Mouse (Mus musculus): ENCODE measurements around the gene Fbxl16. TPM values are rescaled to one million over a fixed set of nuclear protein-coding genes. Genes with fewer than 3 reads are reported as not detected.

Fbxl16 gene
- polyA plus RNA-seq, 1 experiment from 2014 or later: 50.8 TPM

DNA sequence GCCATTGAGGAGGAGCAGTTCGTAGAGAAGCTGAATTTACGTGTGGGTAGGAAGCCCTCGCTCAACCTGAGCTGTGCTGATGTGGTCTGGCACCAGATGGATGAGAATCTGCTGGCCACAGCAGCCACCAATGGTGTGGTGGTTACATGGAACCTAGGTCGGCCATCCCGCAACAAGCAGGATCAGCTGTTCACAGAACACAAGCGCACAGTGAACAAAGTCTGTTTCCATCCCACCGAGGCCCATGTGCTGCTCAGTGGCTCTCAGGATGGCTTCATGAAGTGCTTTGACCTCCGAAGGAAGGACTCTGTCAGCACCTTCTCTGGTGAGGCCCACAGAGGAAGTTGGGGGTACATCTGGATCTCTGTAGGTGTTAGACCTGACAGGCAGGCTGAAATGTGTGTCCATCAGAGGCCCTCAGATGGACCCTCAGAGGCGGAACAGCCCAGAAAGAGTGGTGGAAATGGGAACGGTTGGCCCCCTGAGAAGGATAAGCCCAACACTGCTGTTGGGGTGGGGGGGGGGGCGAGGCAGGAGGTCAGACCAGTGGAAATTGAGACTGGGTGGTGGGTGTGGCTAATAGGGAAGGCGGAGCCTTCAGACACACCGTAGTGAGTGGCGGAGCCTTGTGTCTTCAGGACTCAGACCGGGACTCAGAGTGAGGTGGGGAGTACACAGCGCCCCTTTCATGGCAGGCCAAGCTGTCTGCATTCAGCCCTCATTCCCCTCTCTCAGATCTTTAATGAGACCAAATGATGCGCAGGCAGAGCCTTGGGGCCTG is 15.7 kb downstream of the Fbxl16 start:
- 78% methylated on average over 16 of the region's 17 CpGs for WGBS
- H3K4me2 ChIP-seq: peak overlapping the region; percentile 98
- ATAC-seq (replicated peaks): no peak

DNA sequence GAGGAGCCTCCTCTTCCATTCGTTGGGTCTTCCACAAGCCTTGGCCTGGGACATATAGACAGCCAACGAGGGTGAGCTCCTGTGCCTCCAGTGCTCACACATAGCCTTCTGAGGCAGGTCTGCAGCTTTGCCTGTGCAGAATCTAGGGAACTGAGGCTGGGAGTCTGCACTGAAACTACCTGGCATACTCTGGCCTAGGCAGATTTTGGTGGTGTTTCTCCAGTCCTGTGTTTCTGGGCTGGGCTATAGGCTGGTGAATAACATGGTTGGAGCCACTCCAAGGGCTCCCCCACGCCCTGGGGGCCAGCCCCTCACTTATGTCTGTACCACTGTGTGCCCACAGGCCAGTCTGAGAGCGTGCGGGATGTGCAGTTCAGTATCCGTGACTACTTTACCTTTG is 16.4 kb downstream of the Fbxl16 start:
- H3K36me3 ChIP-seq (replicated peaks): 0 out of 2 replicates have a peak, but pooled peaks cover 19% of the 10 kb centered on the region
- peak overlapping the region; percentile 98 for H3K4me2 ChIP-seq
- H3K9ac ChIP-seq: no peak overlapping the region
- WGBS: 92% methylated on average over 6 of the region's 6 CpGs
- no peaks in the 10 kb centered on the region for H3K9me3 ChIP-seq
- H3K4me1 ChIP-seq: peaks cover 62% of the 10 kb centered on the region
- no peak overlapping the region for H3K27ac ChIP-seq
- H3K4me3 ChIP-seq: no peak overlapping the region
- no peaks in the 10 kb centered on the region for H3K27me3 ChIP-seq (replicated peaks)
- ATAC-seq (replicated peaks): no peak

More for the DNA sequence above, 15.7 kb downstream of the Fbxl16 start:
- Histone ChIP-seq H3K9me3 (no peaks in the 10 kb centered on the region), H3K9ac (peak overlapping the region; percentile 74), H3K27ac (no peak overlapping the region), H3K4me3 (peak overlapping the region; percentile 74), H3K4me1 (peaks cover 55% of the 10 kb centered on the region), H3K36me3 (replicated peaks) (peaks cover 12% of the 10 kb centered on the region; the same call in 1 of the 2 replicates), H3K27me3 (replicated peaks) (no peaks in the 10 kb centered on the region)

DNA sequence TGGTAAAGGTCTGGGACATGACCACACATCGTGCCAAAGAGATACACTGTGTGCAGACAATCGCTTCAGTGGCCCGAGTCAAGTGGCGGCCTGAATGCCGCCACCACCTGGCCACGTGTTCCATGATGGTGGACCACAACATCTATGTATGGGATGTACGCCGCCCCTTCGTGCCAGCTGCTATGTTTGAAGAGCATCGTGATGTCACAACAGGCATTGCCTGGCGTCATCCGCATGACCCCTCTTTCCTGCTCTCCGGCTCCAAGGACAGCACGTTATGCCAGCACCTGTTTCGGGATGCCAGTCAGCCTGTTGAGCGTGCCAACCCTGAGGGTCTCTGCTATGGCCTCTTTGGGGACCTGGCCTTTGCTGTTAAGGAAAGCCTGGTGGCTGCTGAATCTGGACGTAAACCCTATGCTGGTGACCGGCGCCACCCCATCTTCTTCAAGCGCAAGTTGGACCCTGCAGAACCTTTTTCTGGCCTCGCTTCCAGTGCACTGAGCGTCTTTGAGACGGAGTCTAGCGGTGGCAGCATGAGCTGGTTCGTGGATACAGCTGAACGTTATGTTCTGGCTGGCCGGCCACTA is 17.2 kb downstream of the Fbxl16 start:
- WGBS: 93% methylated on average over 27 of the region's 27 CpGs
- Histone ChIP-seq H3K9me3 (no peaks in the 10 kb centered on the region), H3K9ac (no peak overlapping the region), H3K4me3 (no peak overlapping the region), H3K27ac (no peak overlapping the region), H3K4me1 (peaks cover 70% of the 10 kb centered on the region), H3K27me3 (replicated peaks) (no peaks in the 10 kb centered on the region), H3K4me2 (no peak overlapping the region), H3K36me3 (replicated peaks) (0 out of 2 replicates have a peak, but pooled peaks cover 27% of the 10 kb centered on the region)
- no peak for ATAC-seq (replicated peaks)

DNA sequence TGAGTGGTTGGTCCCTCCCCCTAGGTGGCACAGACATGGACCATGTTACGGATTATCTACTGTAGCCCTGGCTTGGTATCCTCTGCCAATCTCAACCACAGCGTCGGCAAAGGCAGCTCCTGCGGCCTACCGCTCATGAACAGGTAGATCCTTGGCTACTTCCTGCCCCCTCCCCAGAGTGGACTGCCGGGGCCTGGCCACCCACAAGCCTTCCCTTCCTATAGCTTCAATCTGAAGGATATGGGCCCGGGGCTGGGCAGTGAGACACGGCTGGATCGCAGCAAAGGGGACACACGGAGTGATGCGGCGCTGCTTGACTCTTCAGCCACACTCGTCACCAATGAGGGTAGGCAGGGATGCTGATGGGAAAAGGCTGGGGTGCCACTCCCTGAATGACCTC is 18.1 kb downstream of the Fbxl16 start:
- no peak for ATAC-seq (replicated peaks)
- Histone ChIP-seq H3K36me3 (replicated peaks) (0 out of 2 replicates have a peak, but pooled peaks cover 31% of the 10 kb centered on the region), H3K9me3 (no peaks in the 10 kb centered on the region), H3K4me3 (no peak overlapping the region), H3K27me3 (replicated peaks) (no peaks in the 10 kb centered on the region), H3K4me2 (no peak overlapping the region), H3K4me1 (peaks cover 79% of the 10 kb centered on the region), H3K27ac (no peak overlapping the region), H3K9ac (no peak overlapping the region)
- 93% methylated on average over 13 of the region's 13 CpGs for WGBS

DNA sequence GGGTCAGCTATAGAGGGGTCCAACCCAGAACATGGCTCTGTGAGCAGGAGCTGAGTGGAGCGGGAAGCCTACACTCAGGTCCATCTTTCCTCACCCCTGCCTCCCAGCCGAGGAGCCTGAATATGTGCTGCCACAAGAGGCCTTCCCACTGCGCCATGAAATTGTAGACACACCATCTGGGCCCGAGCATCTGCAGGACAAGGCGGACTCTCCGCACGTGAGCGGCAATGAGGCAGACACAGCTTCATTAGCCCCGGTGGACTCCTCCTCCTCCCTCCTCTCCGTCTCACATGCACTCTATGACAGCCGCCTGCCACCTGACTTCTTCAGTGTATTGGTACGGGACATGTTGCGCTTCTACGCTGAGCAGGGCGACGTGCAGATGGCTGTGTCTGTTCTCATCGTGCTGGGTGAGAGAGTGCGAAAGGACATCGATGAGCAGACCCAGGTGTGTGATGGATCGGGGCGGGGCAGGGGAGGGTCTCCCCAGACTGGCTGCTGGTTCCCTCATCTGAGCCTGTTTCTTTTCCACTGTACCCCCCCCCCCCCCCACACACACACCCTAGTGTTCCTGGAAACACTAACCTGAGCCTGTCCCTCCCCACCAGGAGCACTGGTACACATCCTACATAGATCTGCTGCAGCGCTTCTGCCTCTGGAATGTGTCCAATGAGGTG is 18.8 kb downstream of the Fbxl16 start:
- no peaks in the 10 kb centered on the region for H3K9me3 ChIP-seq

DNA sequence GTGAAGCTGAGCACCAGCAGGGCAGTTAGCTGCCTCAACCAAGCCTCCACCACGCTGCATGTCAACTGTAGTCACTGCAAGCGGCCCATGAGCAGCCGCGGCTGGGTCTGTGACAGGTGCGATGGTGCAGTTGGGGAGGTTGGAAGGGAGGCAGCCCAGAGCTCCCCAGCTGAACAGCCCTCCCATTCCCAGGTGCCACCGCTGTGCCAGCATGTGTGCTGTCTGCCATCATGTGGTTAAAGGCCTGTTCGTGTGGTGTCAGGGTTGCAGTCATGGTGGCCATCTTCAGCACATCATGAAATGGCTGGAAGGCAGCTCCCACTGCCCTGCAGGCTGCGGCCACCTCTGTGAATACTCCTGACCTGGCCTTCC is 19.3 kb downstream of the Fbxl16 start:
- H3K9ac ChIP-seq: peak overlapping the region; percentile 86; the same call in 1 of the 2 replicates
- peak overlapping the region; percentile 80 for H3K4me2 ChIP-seq
- ATAC-seq (replicated peaks): no peak
- H3K36me3 ChIP-seq (replicated peaks): 0 out of 2 replicates have a peak, but pooled peaks cover 31% of the 10 kb centered on the region
- H3K4me3 ChIP-seq: peak overlapping the region; percentile 66
- 83% methylated on average over 8 of the region's 8 CpGs for WGBS
- peaks cover 82% of the 10 kb centered on the region for H3K4me1 ChIP-seq
- H3K27me3 ChIP-seq (replicated peaks): no peaks in the 10 kb centered on the region
- peak overlapping the region; percentile 91 for H3K27ac ChIP-seq
- no peaks in the 10 kb centered on the region for H3K9me3 ChIP-seq

More for the DNA sequence above, 18.8 kb downstream of the Fbxl16 start:
- H3K9ac ChIP-seq: peak overlapping the region; percentile 86; the same call in 1 of the 2 replicates
- 0 out of 2 replicates have a peak overlapping the region, but pooled peaks have one; percentile 66 for H3K4me3 ChIP-seq
- no peaks in the 10 kb centered on the region for H3K27me3 ChIP-seq (replicated peaks)
- 0 out of 2 replicates have a peak, but pooled peaks cover 31% of the 10 kb centered on the region for H3K36me3 ChIP-seq (replicated peaks)
- peak overlapping the region; percentile 91 for H3K27ac ChIP-seq
- peak overlapping the region; percentile 80; the same call in 1 of the 2 replicates for H3K4me2 ChIP-seq
- ATAC-seq (replicated peaks): no peak
- WGBS: 92% methylated on average over 22 of the region's 22 CpGs
- peaks cover 82% of the 10 kb centered on the region for H3K4me1 ChIP-seq

DNA sequence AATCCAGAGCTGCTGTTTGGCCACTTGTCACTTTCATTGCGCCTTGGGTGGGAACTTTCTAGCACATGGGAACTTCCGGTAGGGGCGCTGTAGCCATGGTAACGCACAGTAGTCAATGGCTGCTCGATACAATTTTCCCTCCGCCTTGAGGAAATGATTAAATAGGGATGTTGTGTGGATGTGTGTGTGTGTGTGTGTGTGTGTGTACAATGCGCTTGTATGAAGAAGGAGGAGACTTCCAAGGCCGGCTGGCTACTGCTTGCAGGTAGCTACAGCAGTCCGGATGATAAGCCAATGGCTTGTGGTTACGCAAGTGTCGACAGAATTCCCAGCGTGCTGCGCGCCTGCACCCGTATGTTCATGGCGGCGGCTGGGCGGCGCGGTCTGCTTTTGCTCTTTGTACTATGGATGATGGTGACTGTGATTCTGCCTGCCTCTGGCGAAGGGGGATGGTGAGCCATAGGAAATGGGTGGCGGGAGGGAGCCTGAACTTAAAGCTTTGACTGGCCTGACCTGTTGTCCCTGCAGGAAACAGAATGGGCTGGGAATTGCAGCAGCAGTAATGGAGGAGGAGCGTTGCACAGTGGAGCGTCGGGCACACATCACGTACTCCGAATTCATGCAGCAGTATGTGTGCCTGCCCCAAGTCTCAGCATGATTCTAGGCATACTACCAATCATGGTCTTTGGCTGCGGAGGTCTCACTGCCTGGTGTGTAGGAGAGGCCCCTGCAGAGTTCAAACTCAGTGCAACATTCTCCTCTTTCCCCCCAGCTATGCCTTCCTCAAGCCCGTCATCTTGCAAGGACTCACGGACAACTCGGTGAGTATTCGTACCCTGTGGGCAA is 20.1 kb downstream of the Fbxl16 start, which contains the start of gene Jmjd8:
Jmjd8 (plus strand) TSS at position 156 of the 846 bp plus-strand sequence.
- Histone ChIP-seq H3K4me2 (peak within 1 kb of the TSS; percentile 80), H3K9me3 (no peaks in the 10 kb centered on the region), H3K27ac (peak within 1 kb of the TSS; percentile 91), H3K27me3 (replicated peaks) (no peaks in the 10 kb centered on the region), H3K4me3 (peak within 1 kb of the TSS; percentile 66), H3K36me3 (replicated peaks) (0 out of 2 replicates have a peak, but pooled peaks cover 31% of the 10 kb centered on the region), H3K9ac (peak within 1 kb of the TSS; percentile 86), H3K4me1 (peaks cover 84% of the 10 kb centered on the region)
- peak; percentile 59 for ATAC-seq (replicated peaks)
- 1% methylated on average over 32 of the region's 32 CpGs for WGBS

DNA sequence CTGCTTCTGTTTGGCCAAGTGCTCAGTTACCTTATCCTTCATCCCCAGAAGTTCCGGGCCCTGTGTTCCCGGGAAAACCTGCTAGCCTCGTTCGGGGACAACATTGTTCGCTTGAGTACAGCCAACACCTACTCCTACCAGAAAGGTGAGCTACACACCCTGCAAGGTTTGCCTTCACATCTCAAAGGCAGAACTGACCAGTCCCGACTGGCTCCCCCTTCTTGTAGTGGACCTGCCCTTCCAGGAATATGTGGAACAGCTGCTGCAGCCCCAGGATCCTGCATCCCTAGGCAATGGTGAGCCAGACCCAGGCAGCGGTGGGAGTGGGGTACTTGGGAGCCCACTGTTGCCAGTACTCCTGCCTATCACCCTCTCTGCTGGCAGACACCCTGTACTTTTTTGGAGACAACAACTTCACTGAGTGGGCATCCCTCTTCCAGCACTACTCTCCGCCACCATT is 20.7 kb downstream of the Fbxl16 start:
- H3K27me3 ChIP-seq (replicated peaks): no peaks in the 10 kb centered on the region
- H3K9ac ChIP-seq: peak overlapping the region; percentile 86
- no peak for ATAC-seq (replicated peaks)
- WGBS: 36% methylated on average over 8 of the region's 8 CpGs
- peak overlapping the region; percentile 80 for H3K4me2 ChIP-seq
- no peaks in the 10 kb centered on the region for H3K9me3 ChIP-seq
- H3K27ac ChIP-seq: peak overlapping the region; percentile 91
- 0 out of 2 replicates have a peak, but pooled peaks cover 31% of the 10 kb centered on the region for H3K36me3 ChIP-seq (replicated peaks)
- H3K4me3 ChIP-seq: peak overlapping the region; percentile 66
- peaks cover 84% of the 10 kb centered on the region for H3K4me1 ChIP-seq

DNA sequence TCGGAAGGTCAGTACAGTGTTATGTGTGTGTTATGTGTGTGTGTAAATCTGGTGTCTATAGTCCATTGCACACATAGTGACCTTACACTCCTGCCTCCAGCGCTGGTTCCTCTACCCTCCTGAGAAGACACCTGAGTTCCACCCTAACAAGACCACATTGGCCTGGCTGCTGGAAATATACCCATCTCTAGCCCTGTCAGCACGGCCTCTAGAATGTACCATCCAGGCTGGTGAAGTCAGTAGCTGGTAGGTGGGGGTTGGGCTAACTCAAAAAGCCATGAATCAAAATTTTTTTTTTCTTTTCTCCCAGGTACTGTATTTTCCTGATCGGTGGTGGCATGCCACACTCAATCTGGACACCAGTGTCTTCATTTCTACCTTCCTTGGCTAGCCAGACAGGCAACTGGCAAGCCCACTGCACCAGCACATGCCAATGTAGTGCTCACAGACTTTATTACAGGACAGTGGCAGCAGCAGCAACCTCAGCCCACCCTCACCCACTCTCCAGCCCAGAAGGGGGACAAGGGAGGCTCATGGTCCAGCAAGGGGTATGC is 21.4 kb downstream of the Fbxl16 start:
- WGBS: 94% methylated on average over 4 of the region's 4 CpGs
- no peak overlapping the region for H3K27ac ChIP-seq
- 0 out of 2 replicates have a peak, but pooled peaks cover 31% of the 10 kb centered on the region for H3K36me3 ChIP-seq (replicated peaks)

DNA sequence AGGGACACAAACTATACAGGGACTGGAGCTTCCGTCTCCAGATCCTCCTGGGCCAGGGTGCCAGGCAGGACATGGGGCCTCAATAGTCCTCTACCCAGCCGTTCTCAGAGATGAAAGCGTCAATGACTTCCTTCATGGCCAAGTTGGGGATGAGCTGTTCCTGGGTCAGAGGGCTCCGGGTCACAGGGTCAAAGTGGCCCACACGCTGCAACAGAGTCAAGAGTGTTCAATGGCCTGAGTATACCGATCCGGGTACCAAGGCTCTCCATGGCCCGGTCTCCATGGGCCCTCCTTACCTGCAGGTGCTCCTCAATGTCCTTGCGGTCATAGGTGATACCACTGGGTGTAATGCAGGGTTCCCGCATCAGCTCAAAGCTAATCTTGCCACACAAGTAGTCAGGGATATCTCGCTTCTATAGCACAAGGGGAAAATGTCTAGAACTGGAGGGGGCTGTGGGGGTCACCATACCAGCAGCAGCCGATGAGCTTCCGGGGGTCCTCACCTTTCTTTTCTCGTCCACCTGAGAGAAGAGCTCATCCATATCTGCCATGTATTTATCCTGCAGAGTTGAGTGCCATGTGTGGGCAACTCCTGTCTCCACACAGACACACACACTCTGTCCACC is 22.0 kb downstream of the Fbxl16 start:
- ATAC-seq (replicated peaks): no peak
- Histone ChIP-seq H3K36me3 (replicated peaks) (0 out of 2 replicates have a peak, but pooled peaks cover 31% of the 10 kb centered on the region), H3K27me3 (replicated peaks) (no peaks in the 10 kb centered on the region), H3K4me3 (no peak overlapping the region; the same call in 1 of the 2 replicates), H3K9me3 (no peaks in the 10 kb centered on the region), H3K27ac (no peak overlapping the region), H3K4me1 (peaks cover 84% of the 10 kb centered on the region), H3K4me2 (peak overlapping the region; percentile 95), H3K9ac (no peak overlapping the region)
- 86% methylated on average over 14 of the region's 14 CpGs for WGBS

More for the DNA sequence above, 21.4 kb downstream of the Fbxl16 start:
- no peak for ATAC-seq (replicated peaks)
- no peak overlapping the region for H3K9ac ChIP-seq
- H3K9me3 ChIP-seq: no peaks in the 10 kb centered on the region
- peak overlapping the region; percentile 66 for H3K4me3 ChIP-seq
- peaks cover 84% of the 10 kb centered on the region for H3K4me1 ChIP-seq
- H3K27me3 ChIP-seq (replicated peaks): no peaks in the 10 kb centered on the region
- peak overlapping the region; percentile 80 for H3K4me2 ChIP-seq
